Mouse (Mus musculus) liver, embryonic 16.5 days (tissue): ENCODE measurements around the gene Rgma. TPM values are rescaled to one million over a fixed set of nuclear protein-coding genes. Genes with fewer than 3 reads are reported as not detected.

Experiments used
- ATAC-seq: fragments of 200-750 bp; cut with Nextera tagmentation; 2 replicates; pipeline ENCODE4 v1.8.0; 2017; ENCODE audit warnings: low read depth, mild to moderate bottlenecking, moderate number of reproducible peaks, moderate library complexity
- H3K27ac ChIP-seq: fragments of 300-500 bp; sonication (generic); 2 replicates; pipeline ENCODE4 v1.5.1; 2014; ENCODE audit warnings: mild to moderate bottlenecking, low read length
- H3K27me3 ChIP-seq: fragments of 300-500 bp; sonication (generic); 2 replicates; pipeline ENCODE4 v1.6.1; 2014; ENCODE audit warnings: low read depth, low read length, mixed read lengths; ENCODE audit not compliant: control insufficient read depth, insufficient read depth
- H3K36me3 ChIP-seq: fragments of 300-500 bp; sonication (generic); 2 replicates; pipeline ENCODE4 v1.6.1; 2014; ENCODE audit warnings: mild to moderate bottlenecking; ENCODE audit not compliant: control insufficient read depth, insufficient read depth
- H3K4me1 ChIP-seq: fragments of 300-500 bp; sonication (generic); 2 replicates; pipeline ENCODE4 v1.6.1; 2014; ENCODE audit warnings: low read depth, low read length, mixed read lengths; ENCODE audit not compliant: control insufficient read depth
- H3K4me2 ChIP-seq: fragments of 300-500 bp; sonication (generic); 2 replicates; pipeline ENCODE4 v1.6.1; 2014; ENCODE audit warnings: low read depth, low read length, mixed read lengths
- H3K4me3 ChIP-seq: fragments of 300-500 bp; sonication (generic); 2 replicates; pipeline ENCODE4 v1.5.1; 2014; ENCODE audit warnings: low read depth, mild to moderate bottlenecking, low read length
- H3K9ac ChIP-seq: fragments of 300-500 bp; sonication (generic); 2 replicates; pipeline ENCODE4 v1.6.1; 2014; ENCODE audit warnings: low read depth, low read length
- H3K9me3 ChIP-seq: fragments of 300-500 bp; sonication (generic); replicated peaks from 2 replicates; pipeline ENCODE4 v1.6.1; 2016; ENCODE audit warnings: low read length; ENCODE audit not compliant: control insufficient read depth
- WGBS: fragments of 180-500 bp; shearing (Covaris S2); extraction: QIAGEN DNeasy Blood & Tissue Kit; methylation state at CpG from one replicate; pipeline ENCODE4 v1.1.7; 2014; ENCODE audit not compliant: insufficient replicate concordance; 5-methylcytosine and 5-hydroxymethylcytosine counted together
- polyA plus RNA-seq: library from polyadenylated mRNA; unstranded; fragments of >200 nt; fragmentation: Nextera tagmentation; extraction: Ambion mirVana; gene quantifications from 2 replicates; pipeline ENCODE4 v1.2.1, GENCODE M21; 2015

Rgma gene
- polyA plus RNA-seq, 1 experiment from 2014 or later: 0.19 TPM

DNA sequence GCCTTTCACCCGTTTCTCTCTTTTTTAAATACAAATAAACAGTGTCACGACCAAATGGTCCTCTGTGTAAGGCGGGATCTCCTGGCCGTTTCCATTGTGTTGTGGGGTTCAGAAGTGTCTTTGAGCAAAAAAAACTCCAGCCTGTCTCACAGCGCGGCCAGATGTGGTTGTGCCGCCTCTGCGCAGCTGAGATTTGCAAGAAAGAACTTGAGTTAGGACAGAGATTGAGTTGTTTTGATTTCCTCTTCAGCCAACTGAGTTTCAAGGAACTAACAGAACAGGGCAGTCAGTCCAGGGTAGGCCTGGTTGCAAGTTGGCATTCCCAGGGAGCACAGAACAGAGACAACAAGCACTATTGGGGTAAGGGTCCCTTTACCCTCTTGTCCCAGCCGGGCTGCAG lies 17.1 kb downstream of the Rgma start:
- no peak for ATAC-seq
- Histone ChIP-seq H3K9ac (no peak overlapping the region), H3K27me3 (peaks cover 57% of the 10 kb centered on the region), H3K4me3 (no peak overlapping the region), H3K9me3 (no peaks in the 10 kb centered on the region), H3K27ac (no peak overlapping the region), H3K4me1 (no peaks in the 10 kb centered on the region), H3K4me2 (no peak overlapping the region; the same call in 1 of the 2 replicates), H3K36me3 (no peaks in the 10 kb centered on the region)
- 2% methylated on average over 9 of the region's 9 CpGs for WGBS

DNA sequence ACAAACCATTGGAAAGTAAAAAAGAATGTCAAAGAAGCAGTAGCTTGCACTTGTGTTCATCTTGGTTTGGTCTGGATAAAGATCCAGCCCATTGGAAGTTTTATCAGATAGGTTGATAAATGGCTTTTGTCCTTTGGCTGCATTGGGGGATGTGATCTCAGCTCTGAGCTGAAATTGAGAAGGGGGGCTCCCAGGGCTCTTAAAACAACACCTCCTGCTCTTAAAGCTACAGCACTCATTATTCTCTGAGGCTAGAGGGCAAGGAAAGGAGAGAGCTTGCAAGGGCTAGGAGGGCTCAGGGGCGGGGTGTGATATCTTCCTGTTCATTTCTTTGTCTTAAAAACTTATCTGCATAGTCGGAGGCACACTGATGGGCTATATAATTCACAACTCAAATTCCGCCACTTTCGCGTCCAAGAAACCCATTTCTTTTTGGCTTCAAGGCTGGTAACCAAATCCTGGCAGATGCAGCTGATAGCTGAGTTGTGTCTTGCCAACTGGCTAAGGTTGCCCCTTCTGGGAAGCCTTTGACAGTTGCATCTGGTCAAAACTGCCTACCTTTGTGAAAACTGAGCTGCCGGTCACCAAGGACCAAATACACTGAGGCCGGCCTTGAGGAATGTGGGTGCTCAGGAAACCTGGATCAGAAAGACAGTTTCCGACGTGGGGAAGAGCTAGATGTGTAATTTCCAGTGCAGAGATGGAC lies 18.2 kb downstream of the Rgma start:
- Histone ChIP-seq H3K27me3 (peaks cover 67% of the 10 kb centered on the region), H3K36me3 (no peaks in the 10 kb centered on the region), H3K9ac (no peak overlapping the region), H3K4me1 (no peaks in the 10 kb centered on the region), H3K27ac (no peak overlapping the region), H3K4me2 (no peak overlapping the region), H3K4me3 (no peak overlapping the region), H3K9me3 (no peaks in the 10 kb centered on the region)
- WGBS: 47% methylated on average over 9 of the region's 9 CpGs
- no peak for ATAC-seq

DNA sequence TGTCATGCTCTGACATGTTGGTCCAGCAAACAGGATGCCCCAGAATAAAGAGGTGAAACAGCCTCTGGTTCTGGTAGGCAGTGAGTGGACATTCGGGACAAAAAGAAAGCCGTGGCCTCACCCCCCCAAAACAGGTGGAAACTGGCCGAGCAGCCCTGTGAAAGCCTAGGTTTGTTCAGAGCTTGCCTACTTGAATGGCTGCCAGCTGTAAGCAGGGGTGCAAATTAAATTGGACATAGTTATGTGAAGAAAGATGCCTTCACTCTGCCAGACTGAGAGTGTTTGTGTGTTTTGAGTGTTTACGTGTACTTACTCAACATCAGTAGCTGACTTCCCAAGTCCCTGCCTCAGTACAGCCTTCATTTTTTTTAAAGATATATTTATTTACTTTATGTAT lies 18.7 kb downstream of the Rgma start:
- WGBS: 54% methylated on average over 4 of the region's 4 CpGs
- Histone ChIP-seq H3K9me3 (no peaks in the 10 kb centered on the region), H3K4me2 (no peak overlapping the region), H3K27me3 (peaks cover 73% of the 10 kb centered on the region), H3K4me1 (no peaks in the 10 kb centered on the region), H3K27ac (no peak overlapping the region), H3K36me3 (no peaks in the 10 kb centered on the region), H3K9ac (no peak overlapping the region), H3K4me3 (no peak overlapping the region)
- ATAC-seq: no peak

DNA sequence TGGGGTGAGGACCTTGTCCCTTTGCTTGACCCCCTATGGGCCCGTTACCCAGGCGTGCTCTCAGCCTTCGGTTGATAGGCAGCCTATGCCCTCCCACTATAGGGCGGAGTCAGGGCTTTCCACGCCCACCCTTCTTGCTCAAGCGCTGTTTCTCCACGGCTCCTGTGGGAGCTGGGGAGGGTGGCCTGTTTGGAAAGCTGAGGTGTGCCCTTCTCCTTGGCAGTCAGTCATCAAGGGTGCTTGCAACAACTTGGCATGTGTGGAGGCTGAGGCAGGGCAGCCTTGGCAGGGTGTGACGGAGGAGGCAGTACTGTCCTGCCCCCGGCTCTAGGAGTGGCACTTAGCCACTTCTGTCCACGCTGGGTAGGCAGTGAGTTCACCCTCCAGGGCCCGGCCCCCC lies 23.0 kb downstream of the Rgma start:
- Histone ChIP-seq H3K27ac (no peak overlapping the region), H3K4me1 (no peaks in the 10 kb centered on the region), H3K4me2 (0 out of 2 replicates have a peak overlapping the region, but pooled peaks have one; percentile 19), H3K4me3 (no peak overlapping the region), H3K36me3 (no peaks in the 10 kb centered on the region), H3K27me3 (peaks cover 55% of the 10 kb centered on the region), H3K9ac (no peak overlapping the region), H3K9me3 (no peaks in the 10 kb centered on the region)
- 4% methylated on average over 11 of the region's 11 CpGs for whole genome bisulfite sequencing
- peak; percentile 16; the same call in 1 of the 2 replicates for ATAC-seq

DNA sequence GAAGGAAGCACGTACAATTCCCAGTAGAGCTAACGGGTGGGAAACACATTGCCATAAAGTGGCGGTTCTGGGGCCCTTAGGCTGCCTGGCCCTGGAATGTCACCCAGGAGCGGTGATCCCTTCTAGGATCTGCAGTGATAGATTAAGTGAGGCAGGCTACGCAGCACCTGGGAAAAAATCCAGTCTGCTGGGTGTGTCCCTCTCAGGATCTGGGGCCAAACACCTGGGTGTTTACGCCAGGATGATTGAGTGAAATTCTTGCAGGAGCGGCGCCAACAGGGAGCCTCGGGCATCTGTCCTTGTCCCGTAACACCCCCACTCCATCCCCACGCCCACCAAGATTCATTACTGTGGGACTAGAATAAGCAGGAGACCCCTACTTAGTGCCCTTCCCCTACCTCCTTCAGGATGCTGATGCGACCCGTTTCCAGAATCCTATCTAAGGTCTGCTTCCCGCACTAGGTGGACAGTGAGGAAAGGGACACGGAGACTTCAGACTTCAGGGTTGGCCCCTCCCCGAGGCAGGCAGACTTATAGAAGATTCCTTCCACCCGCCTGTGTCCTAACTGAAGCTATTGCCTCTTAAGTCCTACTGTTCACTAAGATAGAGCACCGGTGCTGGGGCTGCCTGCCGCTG lies 23.6 kb downstream of the Rgma start:
- no peak overlapping the region for H3K9ac ChIP-seq
- WGBS: 7% methylated on average over 19 of the region's 19 CpGs
- H3K9me3 ChIP-seq: no peaks in the 10 kb centered on the region
- H3K27ac ChIP-seq: no peak overlapping the region
- no peaks in the 10 kb centered on the region for H3K4me1 ChIP-seq
- H3K27me3 ChIP-seq: peaks cover 49% of the 10 kb centered on the region
- no peak for ATAC-seq
- H3K36me3 ChIP-seq: no peaks in the 10 kb centered on the region
- 0 out of 2 replicates have a peak overlapping the region, but pooled peaks have one; percentile 38 for H3K4me2 ChIP-seq
- H3K4me3 ChIP-seq: no peak overlapping the region

DNA sequence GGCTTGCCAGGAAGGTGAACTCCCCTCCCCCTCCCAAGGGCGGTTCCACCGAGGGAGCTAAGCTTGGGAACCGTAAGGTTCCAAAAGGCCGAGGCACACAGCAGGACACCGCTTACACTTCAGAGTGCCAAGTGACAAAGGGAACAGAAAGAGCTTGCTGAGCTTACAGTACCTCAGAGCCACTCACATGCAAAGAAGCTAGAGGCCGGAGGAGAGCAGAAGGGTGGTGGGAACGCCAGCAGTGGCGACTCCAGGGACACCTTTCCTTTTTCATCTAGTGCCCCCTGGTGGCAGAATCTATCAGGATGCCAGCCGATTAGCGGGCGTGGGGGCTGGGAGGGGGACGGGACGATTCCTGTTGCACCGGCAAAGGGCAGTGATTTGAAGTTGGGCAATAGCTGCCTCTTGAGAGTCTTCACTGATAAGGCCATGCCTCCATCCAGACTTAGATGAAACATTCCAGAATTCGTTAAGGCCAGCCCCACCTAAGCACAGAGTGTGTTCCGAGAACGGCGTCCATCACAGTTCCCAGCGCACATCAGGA lies 24.3 kb downstream of the Rgma start:
- WGBS: 4% methylated on average over 19 of the region's 19 CpGs
- H3K36me3 ChIP-seq: no peaks in the 10 kb centered on the region
- no peaks in the 10 kb centered on the region for H3K9me3 ChIP-seq
- peak overlapping the region; percentile 38 for H3K4me2 ChIP-seq
- no peak for ATAC-seq
- no peak overlapping the region for H3K27ac ChIP-seq
- H3K9ac ChIP-seq: no peak overlapping the region
- peak overlapping the region; percentile 16; the same call in 1 of the 2 replicates for H3K4me3 ChIP-seq
- no peaks in the 10 kb centered on the region for H3K4me1 ChIP-seq
- peaks cover 47% of the 10 kb centered on the region for H3K27me3 ChIP-seq

DNA sequence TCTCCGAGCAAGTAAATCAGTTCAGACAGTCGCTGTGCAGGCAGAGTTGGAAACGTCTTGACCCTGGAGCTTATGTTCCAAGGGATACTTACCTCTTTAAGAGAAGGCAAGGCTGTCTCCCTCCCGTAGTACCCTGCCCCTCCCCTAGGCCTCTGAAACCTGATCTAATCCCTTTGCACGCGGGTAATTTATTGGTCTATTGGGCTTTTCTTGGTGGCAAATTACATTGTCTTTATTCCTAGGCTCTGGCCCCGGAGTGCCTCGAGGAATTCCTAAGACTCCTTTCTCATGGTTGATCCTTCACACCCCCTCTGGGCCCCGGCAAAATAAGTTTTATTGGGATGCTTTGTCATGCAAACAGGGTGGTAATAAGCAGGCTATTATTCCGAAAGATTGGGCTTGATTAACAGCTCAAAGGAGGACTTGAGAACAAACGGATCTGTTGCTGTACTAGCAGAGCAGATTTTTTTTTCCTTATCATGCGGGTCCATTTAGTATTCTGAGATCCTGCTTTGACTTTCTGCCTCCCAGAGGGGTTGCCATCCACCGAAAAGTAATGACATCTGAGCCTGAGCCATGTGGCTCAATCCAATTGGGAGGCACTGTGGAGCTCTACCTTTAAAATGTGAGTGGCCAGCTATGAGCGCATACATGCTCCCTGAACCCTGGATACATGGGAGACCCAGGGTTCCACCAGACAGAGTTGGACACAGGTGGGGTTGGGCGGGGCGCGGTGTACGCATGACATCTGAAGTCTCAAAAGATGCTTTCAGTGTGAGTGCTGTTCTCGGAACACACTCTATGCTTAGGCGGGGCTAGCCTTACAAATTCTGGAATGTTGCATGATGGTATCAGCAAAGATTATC lies 25.0 kb downstream of the Rgma start:
- Histone ChIP-seq H3K27me3 (peaks cover 47% of the 10 kb centered on the region), H3K27ac (no peak overlapping the region), H3K4me1 (no peaks in the 10 kb centered on the region), H3K36me3 (no peaks in the 10 kb centered on the region), H3K9ac (no peak overlapping the region), H3K9me3 (no peaks in the 10 kb centered on the region), H3K4me3 (no peak overlapping the region), H3K4me2 (no peak overlapping the region)
- 14% methylated on average over 20 of the region's 20 CpGs for WGBS
- ATAC-seq: no peak

DNA sequence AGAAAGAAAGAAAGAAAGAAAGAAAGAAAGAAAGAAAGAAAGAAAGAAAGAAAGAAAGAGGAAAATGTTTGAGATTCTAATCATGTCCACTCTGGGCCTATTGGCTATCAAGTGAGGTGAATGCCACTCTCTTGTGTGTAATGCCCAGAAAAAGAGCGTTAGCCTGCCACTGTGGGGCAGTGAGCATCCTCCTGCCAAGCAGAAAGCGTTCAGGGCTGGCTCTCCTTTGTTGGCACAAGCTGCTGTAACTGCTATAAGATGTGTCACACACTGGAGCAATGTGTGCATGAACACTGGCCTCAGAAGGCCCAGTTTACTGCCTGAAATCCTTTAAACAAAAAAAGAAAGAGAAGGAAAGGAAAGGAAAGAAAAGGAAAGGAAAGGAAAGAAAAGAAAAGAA lies 26.8 kb downstream of the Rgma start:
- Histone ChIP-seq H3K4me2 (no peak overlapping the region), H3K4me3 (no peak overlapping the region), H3K4me1 (no peaks in the 10 kb centered on the region), H3K9ac (no peak overlapping the region), H3K27me3 (peaks cover 41% of the 10 kb centered on the region), H3K27ac (no peak overlapping the region), H3K9me3 (no peaks in the 10 kb centered on the region), H3K36me3 (no peaks in the 10 kb centered on the region)
- ATAC-seq: no peak
- WGBS: 36% methylated on average over 2 of the region's 2 CpGs
